Mouse (Mus musculus) embryonic fibroblast, embryonic 13.5 days (primary cell): ENCODE measurements around the gene 4930480E11Rik. TPM values are rescaled to one million over a fixed set of nuclear protein-coding genes. Genes with fewer than 3 reads are reported as not detected.
"Not testable (repeated sequence)": the region's sequence is repeated elsewhere in the genome, so short reads cannot be mapped to it uniquely, and the experiment has no call there.

Experiments used
- H3K27ac ChIP-seq: 2 replicates; pipeline ENCODE4 v1.5.1; 2012; ENCODE audit warnings: low read length, control low read depth, inconsistent platforms; ENCODE audit not compliant: insufficient read depth
- H3K4me1 ChIP-seq: 2 replicates; pipeline ENCODE4 v1.6.1; 2011; ENCODE audit warnings: low read length; ENCODE audit not compliant: control insufficient read depth, insufficient read depth
- H3K4me3 ChIP-seq: 2 replicates; pipeline ENCODE4 v1.5.1; 2011; ENCODE audit warnings: mild to moderate bottlenecking, control low read depth, low read length; ENCODE audit not compliant: insufficient read depth
- CTCF ChIP-seq: IDR thresholded peaks from 2 replicates; pipeline ENCODE4 v1.5.1; 2011; ENCODE audit warnings: mild to moderate bottlenecking, control low read depth, low read length, moderate library complexity, borderline replicate concordance; ENCODE audit not compliant: insufficient read depth
- POLR2A ChIP-seq: IDR thresholded peaks from 2 replicates; pipeline ENCODE4 v1.6.1; 2011; ENCODE audit warnings: low read depth, mild to moderate bottlenecking, control low read depth, low read length, moderate library complexity
- polyA plus RNA-seq: library from polyadenylated mRNA; stranded (reverse); fragments of >200 nt; gene quantifications from 2 replicates; pipeline ENCODE4 v1.2.4, GENCODE M21; 2011; ENCODE audit warnings: low read depth; ENCODE audit not compliant: missing spikeins, insufficient read length

4930480E11Rik gene
- polyA plus RNA-seq = not detected in 2 replicates

- TF ChIP-seq POLR2A (no peak), CTCF (no peak)
- no peaks in the 10 kb centered on the region for H3K4me1 ChIP-seq
- H3K4me3 ChIP-seq = no peak within 1 kb of the TSS
- H3K27ac ChIP-seq = no peak within 1 kb of the TSS
Observed at GRCm38 (mm10) chrX:78369343-78369742, at the start of gene 4930480E11Rik. Gene 4930480E11Rik, plus strand, starts transcription at chrX:78369643.

- H3K4me3 ChIP-seq, H3K27ac ChIP-seq, H3K4me1 ChIP-seq: not testable (repeated sequence)
Observed at GRCm38 (mm10) chrX:78403346-78403745, 33.9 kb downstream of the 4930480E11Rik start.

Other genes with a start within 250 kb of the 4930480E11Rik start
- not detected in 2 replicates for gene Gm5938, start 244.2 kb upstream of the 4930480E11Rik start, polyA plus RNA-seq
- gene Obp1b, start 182.9 kb upstream of the 4930480E11Rik start, polyA plus RNA-seq = not detected in 2 replicates
- not detected in 2 replicates for gene Gm14743, start 123.7 kb upstream of the 4930480E11Rik start, polyA plus RNA-seq
- gene Prrg1, start 214.3 kb downstream of the 4930480E11Rik start, polyA plus RNA-seq = 7.8 and 16.0 TPM in 2 replicates